Mouse (Mus musculus): Measurements from ENCODE around the gene Etv2.

Gene Etv2

GRCm38 (mm10) chr7:30635752-30636151, at the start of gene Etv2:
Gene Etv2, minus strand, starts transcription at chr7:30635852.
- DNase-seq = no peak

DNA sequence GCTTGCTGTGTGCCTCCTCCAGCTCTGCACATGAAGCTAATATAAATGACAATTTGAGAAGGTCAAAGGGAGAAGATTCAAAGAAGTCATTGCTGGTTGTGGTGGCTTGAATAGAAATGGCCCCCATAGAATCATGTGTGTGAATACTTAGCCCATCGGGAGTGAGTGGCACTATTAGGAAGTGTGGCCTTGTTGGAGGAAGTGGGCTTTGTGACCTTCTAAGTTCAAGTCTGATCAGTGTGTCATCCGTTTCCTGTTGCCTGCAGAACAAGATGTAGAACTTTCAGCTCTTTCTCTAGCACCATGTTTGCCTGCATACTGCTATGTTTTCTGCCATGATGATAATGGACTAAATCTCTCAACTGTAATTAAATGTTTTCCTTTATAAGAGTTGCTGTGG, 47.8 kb upstream of the Etv2 start:
- DNase-seq = no peak

- DNase-seq = no peak
Measured at GRCm38 (mm10) chr7:30681897-30682296, 46.2 kb upstream of the Etv2 start.

GRCm38 (mm10) chr7:30678263-30678975, 42.8 kb upstream of the Etv2 start:
- DNase-seq = peak in 1 of 2 experiments; percentile 19

GRCm38 (mm10) chr7:30671480-30671879, 35.8 kb upstream of the Etv2 start, which contains the start of gene Pmis2:
Gene Pmis2, minus strand, starts transcription at chr7:30671605.
- DNase-seq = no peak

GRCm38 (mm10) chr7:30669229-30669628, 33.6 kb upstream of the Etv2 start:
- peak in 1 of 2 experiments; percentile 16 for DNase-seq

- DNase-seq = peak in 1 of 2 experiments; percentile 32
Measured at GRCm38 (mm10) chr7:30665321-30665720, 29.7 kb upstream of the Etv2 start.

- DNase-seq = peak; percentile 94
Measured at GRCm38 (mm10) chr7:30664529-30665200, 29.0 kb upstream of the Etv2 start, which contains the start of gene Haus5. Gene Haus5, minus strand, starts transcription at chr7:30664994.

DNA sequence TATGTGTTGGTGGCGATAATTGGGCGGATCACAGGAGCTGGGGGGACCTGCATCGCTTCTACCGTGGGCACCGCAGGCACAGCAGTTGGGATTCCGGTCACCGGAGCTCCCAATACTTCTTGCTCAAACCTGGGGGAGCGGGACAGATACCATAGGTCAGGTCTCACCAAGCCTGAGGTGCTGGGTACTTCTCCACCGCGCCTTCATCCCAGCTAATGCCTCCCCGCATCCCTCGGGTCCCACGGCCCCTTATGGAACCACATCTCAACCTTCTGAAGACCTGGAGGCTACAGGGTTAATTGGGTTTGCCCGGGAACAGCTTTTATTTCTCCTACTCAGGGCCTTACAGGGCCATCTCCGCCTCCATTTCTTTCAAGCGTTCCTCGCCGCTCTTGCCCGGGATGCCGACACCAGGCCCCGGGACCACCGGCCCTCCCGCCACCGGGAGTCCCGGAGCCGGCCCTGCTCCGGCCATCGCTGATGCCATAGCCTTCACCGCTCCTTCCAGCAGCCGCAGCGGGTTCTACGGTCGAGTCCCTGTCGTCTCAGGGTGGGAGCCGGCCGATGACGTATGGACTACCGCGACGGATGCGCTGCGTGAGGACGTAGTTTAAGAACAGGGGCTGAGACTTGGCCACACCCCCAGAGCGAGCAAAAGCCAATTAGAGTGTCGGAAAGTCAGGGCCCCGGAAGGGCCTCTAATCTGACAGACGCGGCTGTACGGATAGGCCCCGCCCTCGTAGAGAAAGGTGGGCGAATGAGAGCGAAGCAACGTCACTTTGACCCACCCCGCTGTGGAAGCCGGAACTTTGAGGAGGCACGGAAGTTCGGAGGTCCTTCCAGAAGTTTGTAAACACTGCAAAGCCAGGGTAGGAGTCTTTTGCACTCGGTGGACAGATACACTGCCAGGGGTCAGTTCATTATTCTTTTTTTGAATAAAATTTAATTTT, 14.2 kb upstream of the Etv2 start, which contains the start of gene Rbm42:
TSS of gene Rbm42 (minus strand) at position 727 of the 950 bp plus-strand sequence.
- peak; percentile 99 to 100 for DNase-seq

GRCm38 (mm10) chr7:30639083-30639482, 3.4 kb upstream of the Etv2 start:
- DNase-seq = no peak

DNA sequence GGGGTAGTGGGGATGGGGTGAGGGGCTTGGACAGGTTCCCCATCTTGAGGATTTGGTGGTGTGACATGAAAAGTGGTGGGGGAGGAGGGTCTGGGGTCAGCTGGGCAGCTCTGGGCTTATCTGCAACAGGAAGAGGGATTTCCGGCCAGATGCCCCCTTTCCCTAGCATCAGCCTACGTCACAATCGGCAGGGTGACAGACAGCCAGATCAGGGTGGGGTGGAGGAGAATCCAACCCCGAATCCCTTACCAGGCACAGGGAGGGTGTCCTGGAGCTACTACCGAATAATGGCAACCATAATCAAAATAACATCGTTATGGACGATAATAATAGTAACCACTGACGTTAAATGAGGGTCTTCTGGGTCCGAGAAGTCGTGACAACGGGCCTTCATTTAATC, 743 bp upstream of the Etv2 start:
- DNase-seq = no peak

DNA sequence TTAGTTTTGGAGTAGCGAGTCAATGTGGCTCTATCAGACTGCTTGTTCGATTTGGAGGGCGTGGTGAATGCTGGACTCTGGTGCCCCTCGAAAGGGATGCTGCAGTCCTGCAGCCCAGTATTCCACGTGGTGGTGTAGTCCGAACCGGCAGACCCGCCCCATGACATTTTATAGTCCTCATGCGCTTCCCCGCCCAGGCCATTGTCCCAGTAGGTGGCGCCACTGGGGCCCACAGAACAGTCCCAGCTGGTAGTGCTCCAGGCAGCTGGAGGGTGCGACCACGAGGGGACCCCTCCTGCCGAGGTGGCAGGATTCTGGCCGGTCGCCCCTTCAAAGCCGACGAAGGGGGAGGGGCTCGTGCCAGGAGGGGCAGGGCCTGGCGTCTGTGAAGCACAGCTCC, 1.0 kb downstream of the Etv2 start:
- peak; percentile 56 to 57 for DNase-seq

GRCm38 (mm10) chr7:30633762-30634412, 1.8 kb downstream of the Etv2 start:
- DNase-seq = no peak

DNA sequence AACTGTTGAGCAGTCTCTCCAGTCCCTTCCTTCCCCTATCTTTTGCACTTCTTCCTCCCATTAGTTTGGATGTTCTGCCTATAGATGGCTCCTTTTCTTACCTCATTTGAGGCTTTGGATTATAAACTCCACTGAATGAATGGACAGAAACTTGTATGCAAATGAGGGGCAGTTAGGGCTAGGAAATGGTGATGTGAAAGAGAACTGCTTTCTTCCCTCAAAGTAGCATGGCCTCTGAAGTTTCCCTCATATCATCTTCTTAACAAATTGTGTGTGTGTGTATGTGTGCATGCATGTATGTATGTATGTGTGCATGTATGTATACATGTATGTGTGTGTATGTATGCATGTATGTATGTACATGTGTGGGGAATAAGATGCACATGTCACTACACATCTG, 6.6 kb downstream of the Etv2 start:
- no peak for DNase-seq

GRCm38 (mm10) chr7:30626647-30627046, 9.0 kb downstream of the Etv2 start:
- DNase-seq = no peak

- peak; percentile 89 to 94 for DNase-seq
Measured at GRCm38 (mm10) chr7:30625530-30626384, 9.9 kb downstream of the Etv2 start, which contains the start of gene Cox6b1. Gene Cox6b1, minus strand, starts transcription at chr7:30626151.

GRCm38 (mm10) chr7:30619202-30619601, 16.4 kb downstream of the Etv2 start:
- DNase-seq = peak in 1 of 2 experiments; percentile 56

DNA sequence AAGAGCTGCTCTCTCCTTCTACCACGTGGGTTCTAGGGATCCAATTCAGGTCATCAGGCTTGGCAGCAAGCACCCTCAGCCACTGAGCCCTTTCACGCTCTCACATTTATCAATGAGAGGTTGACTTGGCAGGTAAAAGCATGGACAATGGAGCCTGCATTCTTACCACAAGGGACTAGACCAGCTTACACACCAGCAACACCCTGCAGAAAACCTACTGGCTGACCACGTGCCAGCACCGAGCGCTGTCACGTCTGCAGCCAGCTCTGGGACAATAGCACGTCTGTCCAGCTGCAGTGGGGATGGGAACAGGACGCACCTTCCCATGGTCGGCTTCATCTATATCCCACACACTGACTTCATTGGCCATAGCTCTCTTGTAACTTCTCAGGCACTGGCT, 17.0 kb downstream of the Etv2 start:
- no peak for DNase-seq

DNA sequence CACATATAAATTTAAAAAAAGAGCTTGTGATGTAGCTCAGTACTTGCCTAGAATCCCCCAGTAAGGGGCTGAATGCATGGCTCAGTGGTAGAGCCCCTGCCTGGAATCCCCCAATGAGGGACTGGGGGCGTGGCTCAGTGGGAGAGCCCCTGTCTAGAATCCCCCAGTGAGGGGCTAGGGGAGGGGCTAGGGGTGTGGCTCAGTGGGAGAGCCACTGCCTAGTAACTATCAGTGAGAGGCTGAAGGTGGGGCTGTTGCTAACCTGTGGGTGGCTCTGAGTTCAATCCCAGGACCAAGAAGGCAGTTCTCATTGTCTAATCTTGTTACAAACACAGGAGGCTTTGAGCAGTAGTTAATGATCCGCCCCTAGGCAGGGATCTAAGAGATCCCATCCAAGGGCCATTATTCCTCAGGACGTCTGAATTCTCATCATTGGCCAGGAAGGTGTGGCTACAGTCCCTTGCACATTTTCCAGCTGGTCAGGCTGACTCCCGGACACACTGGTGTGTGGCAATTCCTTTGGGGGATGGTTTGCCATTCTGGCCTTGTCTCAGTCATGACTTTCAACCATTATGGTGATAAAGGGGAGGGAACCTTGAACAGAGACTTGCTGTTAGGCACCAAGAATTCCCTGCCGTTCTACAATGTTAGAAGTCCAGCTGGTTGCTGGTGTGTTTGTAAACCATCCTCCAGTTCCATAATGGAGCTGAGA, 20.4 kb downstream of the Etv2 start:
- DNase-seq = no peak

- DNase-seq = no peak
Measured at GRCm38 (mm10) chr7:30614454-30614853, 21.2 kb downstream of the Etv2 start.

Data from kidney, postnatal 25 days (tissue).